11 mouse cellular contexts compared by ENCODE assay signal in genomic region chr1:86406914-86407313, GRCm38 (mm10). TPM values are rescaled to one million over a fixed set of nuclear protein-coding genes. Genes with fewer than 3 reads are reported as not detected.
DNase-seq lines count a peak whose midpoint lies in the region; ATAC-seq and TF ChIP-seq lines count a peak whose summit lies in the region.
"Had no signal": no experiment of that assay in that cellular context is flagged by ENCODE, and none has a peak within 500 bp of the region (broad histone marks: within the 10 kb centered on the region; RNA-seq: fewer than 3 reads in every experiment).

No protein-coding gene starts in this region.

- 39% methylated on average over 8 of the region's 8 CpGs for WGBS in spleen, adult 2 months
- 41% methylated on average over 8 of the region's 8 CpGs for WGBS in liver, embryonic 14.5 days (ENCODE audit: insufficient replicate concordance)
- WGBS in stomach, embryonic 15.5 days = 49% methylated on average over 8 of the region's 8 CpGs
- 65% methylated on average over 8 of the region's 8 CpGs for WGBS in hindbrain, embryonic 12.5 days

- H3K27me3 ChIP-seq in spleen, adult 2 months (ENCODE audit: control insufficient read depth, insufficient read depth, low read length) = no peaks in the 10 kb centered on the region
- H3K27me3 ChIP-seq in liver, embryonic 14.5 days (ENCODE audit: control insufficient read depth, insufficient read depth, low read length) = no peaks in the 10 kb centered on the region
- H3K27me3 ChIP-seq in stomach, embryonic 15.5 days (replicated peaks) = no peaks in the 10 kb centered on the region
- no peaks in the 10 kb centered on the region for H3K27me3 ChIP-seq in hindbrain, embryonic 12.5 days
- H3K27me3 ChIP-seq: Patski had no signal

- H3K9ac ChIP-seq in liver, embryonic 14.5 days (replicated peaks) = no peak overlapping the region
- H3K9ac ChIP-seq in stomach, embryonic 15.5 days = no peak overlapping the region
- H3K9ac ChIP-seq in hindbrain, embryonic 12.5 days = no peak overlapping the region

- H3K9me3 ChIP-seq in liver, embryonic 14.5 days (ENCODE audit: control insufficient read depth, low read length) = no peaks in the 10 kb centered on the region
- no peaks in the 10 kb centered on the region for H3K9me3 ChIP-seq in stomach, embryonic 15.5 days
- H3K9me3 ChIP-seq in hindbrain, embryonic 12.5 days (replicated peaks) = 0 out of 2 replicates have a peak, but pooled peaks cover 3% of the 10 kb centered on the region

- H3K4me3 ChIP-seq in spleen, adult 2 months (ENCODE audit: extremely low read depth, insufficient read depth, insufficient read length) = no peak overlapping the region
- H3K4me3 ChIP-seq in liver, embryonic 14.5 days (ENCODE audit: insufficient read depth in 1 of 2, low read depth in 2 of 2, low read length in 2 of 2) = no peak overlapping the region
- H3K4me3 ChIP-seq in stomach, embryonic 15.5 days (replicated peaks) = no peak overlapping the region
- H3K4me3 ChIP-seq in hindbrain, embryonic 12.5 days = no peak overlapping the region

- H3K36me3 ChIP-seq in spleen, adult 2 months (ENCODE audit: control insufficient read depth, insufficient read depth, low read length) = no peaks in the 10 kb centered on the region
- H3K36me3 ChIP-seq in liver, embryonic 14.5 days (replicated peaks; ENCODE audit: control insufficient read depth, insufficient read depth, low read depth) = no peaks in the 10 kb centered on the region
- H3K36me3 ChIP-seq in stomach, embryonic 15.5 days = no peaks in the 10 kb centered on the region
- H3K36me3 ChIP-seq in hindbrain, embryonic 12.5 days = no peaks in the 10 kb centered on the region

- no peak for TF ChIP-seq CTCF in spleen, adult 2 months (IDR thresholded peaks at IDR 0.05; ENCODE audit: extremely low read depth, insufficient read depth, insufficient read length, insufficient replicate concordance)
- TF ChIP-seq CTCF in liver, embryonic 14.5 days (IDR thresholded peaks at IDR 0.05; ENCODE audit: low read depth) = no peak

- no peak for TF ChIP-seq POLR2A in spleen, adult 2 months (IDR thresholded peaks at IDR 0.05; ENCODE audit: low read depth, low read length)

- intact Hi-C loops in heart, postnatal 10 days (cut with DNase I) = no loop called here
- intact Hi-C loops in left cerebral cortex, postnatal 4 days (cut with DNase I) = no loop called here

- TF ChIP-seq EP300 in liver, embryonic 14.5 days (IDR thresholded peaks at IDR 0.05; ENCODE audit: low read depth) = no peak

- H3K27ac ChIP-seq in spleen, adult 2 months (ENCODE audit: insufficient read depth, low read length) = 0 out of 2 replicates have a peak overlapping the region, but pooled peaks have one; percentile 6
- H3K27ac ChIP-seq in liver, embryonic 14.5 days = no peak overlapping the region
- H3K27ac ChIP-seq in stomach, embryonic 15.5 days = no peak overlapping the region
- no peak overlapping the region for H3K27ac ChIP-seq in hindbrain, embryonic 12.5 days

- peak; percentile 76 for ATAC-seq in liver, embryonic 14.5 days (ENCODE audit: insufficient read depth)
- peak; percentile 45; the same call in 1 of the 2 replicates for ATAC-seq in stomach, embryonic 15.5 days (ENCODE audit: insufficient read depth, low FRiP score, low read depth)
- ATAC-seq in hindbrain, embryonic 12.5 days (ENCODE audit: low FRiP score) = no peak
- ATAC-seq: Patski had no signal

- H3K4me2 ChIP-seq in liver, embryonic 14.5 days (ENCODE audit: low read depth) = no peak overlapping the region
- no peak overlapping the region for H3K4me2 ChIP-seq in stomach, embryonic 15.5 days
- no peak overlapping the region for H3K4me2 ChIP-seq in hindbrain, embryonic 12.5 days (replicated peaks)

- no peak for DNase-seq in spleen, adult 2 months (ENCODE audit: low read depth in 1 of 2, low spot score in 2 of 2)
- DNase-seq in spleen, adult 12 weeks (ENCODE audit: low spot score) = no peak
- peak; percentile 37 to 50 for DNase-seq in heart, postnatal 10 days
- DNase-seq in liver, embryonic 14.5 days (ENCODE audit: low read depth in 3 of 3, low spot score in 3 of 3) = peak; percentile 26 to 40 (median 29)
- DNase-seq in cerebellum, postnatal 4 days (ENCODE audit: low spot score in 2 of 2) = no peak
- DNase-seq in left cerebral cortex, postnatal 4 days = no peak
- DNase-seq: right cerebral cortex, adult 18-20 months had no signal

- H3K4me1 ChIP-seq in spleen, adult 2 months (ENCODE audit: control insufficient read depth, insufficient read depth, insufficient read length) = no peaks in the 10 kb centered on the region
- H3K4me1 ChIP-seq in liver, embryonic 14.5 days (replicated peaks; ENCODE audit: control insufficient read depth in 2 of 2, insufficient read depth in 2 of 2, low read length in 1 of 2) = peaks cover 0 to 6% of the 10 kb centered on the region in 2 experiments; a peak in 2 of 4 replicates
- 0 out of 2 replicates have a peak, but pooled peaks cover 9% of the 10 kb centered on the region for H3K4me1 ChIP-seq in stomach, embryonic 15.5 days
- peaks cover 3% of the 10 kb centered on the region; the same call in 1 of the 2 replicates for H3K4me1 ChIP-seq in hindbrain, embryonic 12.5 days

RNA-seq across cellular contexts. Expression of gene Nmur1, which starts 19.1 kb away (rescaled TPM):
- 0.11 and 0.34 TPM in 2 replicates for polyA plus RNA-seq in spleen, adult 2 months (2012; rRNA removed)
- not detected for total RNA-seq in heart, postnatal 10 days (2021)
- not detected in 2 replicates for polyA plus RNA-seq in liver, embryonic 14.5 days (2012; rRNA removed)
- not detected in 2 replicates for polyA plus RNA-seq in liver, embryonic 14.5 days (2014; fragmentation: Nextera tagmentation; extraction: Ambion mirVana)
- polyA plus RNA-seq in stomach, embryonic 15.5 days (2015; fragmentation: Nextera tagmentation; extraction: Ambion mirVana) = not detected in 2 replicates
- 0.23 TPM in 1 of 2 replicates, not detected in the other for polyA plus RNA-seq in hindbrain, embryonic 12.5 days (2016; fragmentation: Nextera tagmentation; extraction: Ambion mirVana)
- total RNA-seq in left cerebral cortex, postnatal 4 days (2021) = under 1 TPM; 0.48 to 0.62 TPM
- total RNA-seq: hematopoietic stem cell, adult 5-6 weeks had no signal
- polyA plus RNA-seq: Patski had no signal

RNA-seq across cellular contexts. Expression of gene Tex44, which starts 19.2 kb away (rescaled TPM):
- polyA plus RNA-seq in spleen, adult 2 months (2012; rRNA removed) = not detected in 2 replicates
- not detected for total RNA-seq in heart, postnatal 10 days (2021)
- not detected in 2 replicates for polyA plus RNA-seq in liver, embryonic 14.5 days (2012; rRNA removed)
- not detected in 2 replicates for polyA plus RNA-seq in liver, embryonic 14.5 days (2014; fragmentation: Nextera tagmentation; extraction: Ambion mirVana)
- polyA plus RNA-seq in stomach, embryonic 15.5 days (2015; fragmentation: Nextera tagmentation; extraction: Ambion mirVana) = not detected in 2 replicates
- not detected in 2 replicates for polyA plus RNA-seq in hindbrain, embryonic 12.5 days (2016; fragmentation: Nextera tagmentation; extraction: Ambion mirVana)
- total RNA-seq in left cerebral cortex, postnatal 4 days (2021) = not detected
- total RNA-seq: hematopoietic stem cell, adult 5-6 weeks had no signal
- polyA plus RNA-seq: Patski had no signal

RNA-seq across cellular contexts. Expression of gene Ncl, which starts 47.7 kb away (rescaled TPM):
- 8.5 and 9.1 TPM in 2 replicates for polyA plus RNA-seq in spleen, adult 2 months (2012; rRNA removed)
- total RNA-seq in heart, postnatal 10 days (2021) = 100 to 1,000 TPM; 168 to 169 TPM
- 57.4 and 208 TPM in 2 replicates for polyA plus RNA-seq in liver, embryonic 14.5 days (2012; rRNA removed)
- polyA plus RNA-seq in liver, embryonic 14.5 days (2014; fragmentation: Nextera tagmentation; extraction: Ambion mirVana) = 192 and 224 TPM in 2 replicates
- 368 and 423 TPM in 2 replicates for polyA plus RNA-seq in stomach, embryonic 15.5 days (2015; fragmentation: Nextera tagmentation; extraction: Ambion mirVana)
- 345 and 366 TPM in 2 replicates for polyA plus RNA-seq in hindbrain, embryonic 12.5 days (2016; fragmentation: Nextera tagmentation; extraction: Ambion mirVana)
- total RNA-seq in left cerebral cortex, postnatal 4 days (2021) = 100 to 1,000 TPM; 232 to 249 TPM

Comparison
In these comparisons a context has a peak if more than half of its experiments do, and no peak if none do; other contexts are left out.
1. DNase-seq: peak in heart, postnatal 10 days (2 of 2) and liver, embryonic 14.5 days (3 of 3); none in spleen, adult 2 months (0 of 2), spleen, adult 12 weeks (single experiment), cerebellum, postnatal 4 days (0 of 2) and left cerebral cortex, postnatal 4 days (single experiment).